Mouse (Mus musculus) adrenal gland, adult 2 months (tissue): ENCODE data around the gene Fkbp3. TPM values are rescaled to one million over a fixed set of nuclear protein-coding genes. Genes with fewer than 3 reads are reported as not detected.
A peak's percentile ranks its signal among the peaks of the same experiment; 100 is the strongest.
"Not testable (repeated sequence)": the region's sequence is repeated elsewhere in the genome, so short reads cannot be mapped to it uniquely, and the experiment has no call there.

Experiments used
- DNase-seq: peaks from one replicate; pipeline ENCODE4 v3.0.0; 2021
- long read RNA-seq: library from polyadenylated mRNA; stranded (forward); transcript quantifications from one replicate; pipeline ENCODE4 v2.0.0, GENCODE M21; 2021
- polyA plus RNA-seq: library from polyadenylated mRNA; depleted of rRNA; stranded (reverse); fragments of >200 nt; gene quantifications from 2 replicates; pipeline ENCODE4 v1.2.3, GENCODE M21; 2012; rRNA removed
- total RNA-seq, 2 experiments: library from RNA; stranded (reverse); gene quantifications; 2 replicates each; pipeline ENCODE4 v1.2.3; 2021

Gene Fkbp3
- total RNA-seq = 100 to 1,000 TPM; 105 to 127 TPM
- polyA plus RNA-seq = 10.7 and 10.9 TPM in 2 replicates
- long read RNA-seq, transcript Fkbp3-201 (7 exons, 1,022 nt) = major isoform, 118 of 120 reads
- long read RNA-seq, partial matches to known transcripts = 0 of 120 reads
- long read RNA-seq, other reads (novel, unspliced or antisense) = 2 of 120 reads

- peak; percentile 99 for DNase-seq
These were observed at the start of gene Fkbp3 for GRCm38 (mm10) chr12:65073611-65074178. Gene Fkbp3 (minus strand): TSS chr12:65074007.

GRCm38 (mm10) chr12:65119451-65119850 is 45.6 kb upstream of the Fkbp3 start:
- DNase-seq = no peak

GRCm38 (mm10) chr12:65118968-65119367 is 45.2 kb upstream of the Fkbp3 start:
- no peak for DNase-seq

GRCm38 (mm10) chr12:65114978-65115377 is 41.2 kb upstream of the Fkbp3 start:
- DNase-seq = not testable (repeated sequence)

- DNase-seq = no peak
These were observed 40.1 kb upstream of the Fkbp3 start for GRCm38 (mm10) chr12:65113925-65114324.

GRCm38 (mm10) chr12:65112811-65113210 is 39.0 kb upstream of the Fkbp3 start:
- DNase-seq = no peak

GRCm38 (mm10) chr12:65111503-65111902 is 37.7 kb upstream of the Fkbp3 start:
- no peak for DNase-seq

GRCm38 (mm10) chr12:65108746-65109145 is 34.9 kb upstream of the Fkbp3 start:
- no peak for DNase-seq

- DNase-seq = no peak
These were observed 3.1 kb upstream of the Fkbp3 start for GRCm38 (mm10) chr12:65076906-65077305.

GRCm38 (mm10) chr12:65075733-65076310 is 2.0 kb upstream of the Fkbp3 start:
- no peak for DNase-seq

GRCm38 (mm10) chr12:65075085-65075732 is 1.4 kb upstream of the Fkbp3 start, which contains the start of gene Fancm:
Gene Fancm (plus strand): TSS chr12:65075603.
- DNase-seq = peak; percentile 93

- no peak for DNase-seq
These were observed 844 bp upstream of the Fkbp3 start for GRCm38 (mm10) chr12:65074651-65075050.

GRCm38 (mm10) chr12:65072911-65073610 is 746 bp downstream of the Fkbp3 start:
- no peak for DNase-seq

GRCm38 (mm10) chr12:65068409-65068808 is 5.4 kb downstream of the Fkbp3 start:
- DNase-seq = no peak

GRCm38 (mm10) chr12:65066234-65066633 is 7.6 kb downstream of the Fkbp3 start:
- no peak for DNase-seq

- DNase-seq = no peak
These were observed 8.6 kb downstream of the Fkbp3 start for GRCm38 (mm10) chr12:65065241-65065640.

GRCm38 (mm10) chr12:65061082-65061481 is 12.7 kb downstream of the Fkbp3 start:
- DNase-seq = no peak

- DNase-seq = no peak
These were observed 15.6 kb downstream of the Fkbp3 start for GRCm38 (mm10) chr12:65058203-65058602.

- no peak for DNase-seq
These were observed 25.0 kb downstream of the Fkbp3 start for GRCm38 (mm10) chr12:65048799-65049198.

- peak; percentile 58 for DNase-seq
These were observed 36.3 kb downstream of the Fkbp3 start for GRCm38 (mm10) chr12:65037546-65037937.

- peak; percentile 7 for DNase-seq
These were observed 36.8 kb downstream of the Fkbp3 start for GRCm38 (mm10) chr12:65036892-65037545.
